Mouse (Mus musculus): ENCODE results near the gene Wap. TPM values are rescaled to one million over a fixed set of nuclear protein-coding genes. Genes with fewer than 3 reads are reported as not detected.
A peak's percentile ranks its signal among the peaks of the same experiment; 100 is the strongest.

Wap gene
- polyA plus RNA-seq (2015; fragmentation: Nextera tagmentation; extraction: Ambion mirVana) = not detected in 2 replicates

- Histone ChIP-seq H3K27me3 (no peaks in the 10 kb centered on the region), H3K36me3 (no peaks in the 10 kb centered on the region), H3K27ac (no peak within 1 kb of the TSS), H3K9me3 (no peaks in the 10 kb centered on the region), H3K4me2 (no peak within 1 kb of the TSS), H3K4me3 (no peak within 1 kb of the TSS), H3K4me1 (no peaks in the 10 kb centered on the region), H3K9ac (no peak within 1 kb of the TSS)
- ATAC-seq (ENCODE audit: insufficient number of reproducible peaks, low FRiP score, low TSS enrichment, low read depth) = no peak
- 84% methylated on average over 4 of the region's 4 CpGs for WGBS
Measured at GRCm38 (mm10) chr11:6638537-6638936, at the start of gene Wap. Gene Wap (minus strand): TSS chr11:6638637.

GRCm38 (mm10) chr11:6684741-6685140 is 46.3 kb upstream of the Wap start:
- Histone ChIP-seq H3K27ac (no peak overlapping the region), H3K4me1 (peaks cover 5% of the 10 kb centered on the region), H3K9ac (no peak overlapping the region), H3K4me3 (no peak overlapping the region), H3K4me2 (no peak overlapping the region), H3K27me3 (no peaks in the 10 kb centered on the region), H3K36me3 (no peaks in the 10 kb centered on the region), H3K9me3 (no peaks in the 10 kb centered on the region)
- ATAC-seq (ENCODE audit: insufficient number of reproducible peaks, low FRiP score, low TSS enrichment, low read depth) = no peak
- 52% methylated on average over 3 of the region's 3 CpGs for WGBS

GRCm38 (mm10) chr11:6680397-6680818 is 42.0 kb upstream of the Wap start:
- 0 out of 2 replicates have a peak overlapping the region, but pooled peaks have one; percentile 12 for H3K4me2 ChIP-seq
- no peaks in the 10 kb centered on the region for H3K27me3 ChIP-seq
- peak; percentile 66; the same call in 1 of the 2 replicates for ATAC-seq (ENCODE audit: insufficient number of reproducible peaks, low FRiP score, low TSS enrichment, low read depth)
- 0 out of 2 replicates have a peak overlapping the region, but pooled peaks have one; percentile 1 for H3K9ac ChIP-seq
- H3K36me3 ChIP-seq = no peaks in the 10 kb centered on the region
- H3K27ac ChIP-seq = 0 out of 2 replicates have a peak overlapping the region, but pooled peaks have one; percentile 48
- H3K9me3 ChIP-seq = no peaks in the 10 kb centered on the region
- no peak overlapping the region for H3K4me3 ChIP-seq
- peaks cover 5% of the 10 kb centered on the region for H3K4me1 ChIP-seq
- WGBS = 13% methylated on average over 10 of the region's 10 CpGs

GRCm38 (mm10) chr11:6679694-6680396 is 41.4 kb upstream of the Wap start:
- Histone ChIP-seq H3K4me1 (peaks cover 5% of the 10 kb centered on the region), H3K27me3 (no peaks in the 10 kb centered on the region), H3K9ac (no peak overlapping the region), H3K4me2 (0 out of 2 replicates have a peak overlapping the region, but pooled peaks have one; percentile 7), H3K27ac (0 out of 2 replicates have a peak overlapping the region, but pooled peaks have one; percentile 48), H3K4me3 (no peak overlapping the region), H3K36me3 (no peaks in the 10 kb centered on the region), H3K9me3 (no peaks in the 10 kb centered on the region)
- no peak for ATAC-seq (ENCODE audit: insufficient number of reproducible peaks, low FRiP score, low TSS enrichment, low read depth)
- WGBS = 67% methylated on average over 17 of the region's 17 CpGs

GRCm38 (mm10) chr11:6677530-6677929 is 39.1 kb upstream of the Wap start:
- no peak overlapping the region for H3K4me2 ChIP-seq
- 24% methylated on average over 7 of the region's 7 CpGs for WGBS
- H3K4me1 ChIP-seq = peaks cover 5% of the 10 kb centered on the region
- H3K36me3 ChIP-seq = no peaks in the 10 kb centered on the region
- H3K27me3 ChIP-seq = no peaks in the 10 kb centered on the region
- H3K27ac ChIP-seq = no peak overlapping the region
- H3K4me3 ChIP-seq = no peak overlapping the region
- no peak for ATAC-seq (ENCODE audit: insufficient number of reproducible peaks, low FRiP score, low TSS enrichment, low read depth)
- no peaks in the 10 kb centered on the region for H3K9me3 ChIP-seq
- H3K9ac ChIP-seq = no peak overlapping the region

GRCm38 (mm10) chr11:6676641-6677040 is 38.2 kb upstream of the Wap start:
- no peaks in the 10 kb centered on the region for H3K36me3 ChIP-seq
- H3K4me1 ChIP-seq = peaks cover 5% of the 10 kb centered on the region
- no peak overlapping the region for H3K27ac ChIP-seq
- 83% methylated on average over 9 of the region's 9 CpGs for WGBS
- ATAC-seq (ENCODE audit: insufficient number of reproducible peaks, low FRiP score, low TSS enrichment, low read depth) = no peak
- H3K9ac ChIP-seq = no peak overlapping the region
- H3K27me3 ChIP-seq = no peaks in the 10 kb centered on the region
- no peak overlapping the region for H3K4me3 ChIP-seq
- no peaks in the 10 kb centered on the region for H3K9me3 ChIP-seq
- no peak overlapping the region for H3K4me2 ChIP-seq

GRCm38 (mm10) chr11:6675402-6675801 is 37.0 kb upstream of the Wap start:
- peaks cover 3% of the 10 kb centered on the region for H3K4me1 ChIP-seq
- no peaks in the 10 kb centered on the region for H3K27me3 ChIP-seq
- H3K27ac ChIP-seq = no peak overlapping the region
- no peak for ATAC-seq (ENCODE audit: insufficient number of reproducible peaks, low FRiP score, low TSS enrichment, low read depth)
- no peak overlapping the region for H3K4me2 ChIP-seq
- no peaks in the 10 kb centered on the region for H3K36me3 ChIP-seq
- H3K9me3 ChIP-seq = no peaks in the 10 kb centered on the region
- no peak overlapping the region for H3K4me3 ChIP-seq
- H3K9ac ChIP-seq = no peak overlapping the region
- WGBS = 55% methylated on average over 7 of the region's 7 CpGs

- H3K36me3 ChIP-seq = no peaks in the 10 kb centered on the region
- no peaks in the 10 kb centered on the region for H3K27me3 ChIP-seq
- H3K4me1 ChIP-seq = no peaks in the 10 kb centered on the region
- ATAC-seq (ENCODE audit: insufficient number of reproducible peaks, low FRiP score, low TSS enrichment, low read depth) = no peak
- H3K9me3 ChIP-seq = no peaks in the 10 kb centered on the region
- 80% methylated on average over 9 of the region's 9 CpGs for WGBS
- no peak overlapping the region for H3K9ac ChIP-seq
- no peak overlapping the region for H3K4me2 ChIP-seq
- H3K27ac ChIP-seq = no peak overlapping the region
- H3K4me3 ChIP-seq = no peak overlapping the region
Measured at GRCm38 (mm10) chr11:6674701-6675100, 36.3 kb upstream of the Wap start.

GRCm38 (mm10) chr11:6670826-6671225 is 32.4 kb upstream of the Wap start:
- Histone ChIP-seq H3K4me1 (no peaks in the 10 kb centered on the region), H3K36me3 (no peaks in the 10 kb centered on the region), H3K9me3 (no peaks in the 10 kb centered on the region), H3K4me3 (no peak overlapping the region), H3K4me2 (no peak overlapping the region), H3K27ac (no peak overlapping the region), H3K9ac (no peak overlapping the region), H3K27me3 (no peaks in the 10 kb centered on the region)
- WGBS = 83% methylated on average over 4 of the region's 4 CpGs
- ATAC-seq (ENCODE audit: insufficient number of reproducible peaks, low FRiP score, low TSS enrichment, low read depth) = no peak

- Histone ChIP-seq H3K9ac (no peak overlapping the region), H3K9me3 (no peaks in the 10 kb centered on the region), H3K4me3 (no peak overlapping the region), H3K4me2 (no peak overlapping the region), H3K4me1 (no peaks in the 10 kb centered on the region), H3K27me3 (no peaks in the 10 kb centered on the region), H3K36me3 (no peaks in the 10 kb centered on the region), H3K27ac (no peak overlapping the region)
- 32% methylated on average over 2 of the region's 2 CpGs for WGBS
- no peak for ATAC-seq (ENCODE audit: insufficient number of reproducible peaks, low FRiP score, low TSS enrichment, low read depth)
Measured at GRCm38 (mm10) chr11:6670044-6670443, 31.6 kb upstream of the Wap start.

- ATAC-seq (ENCODE audit: insufficient number of reproducible peaks, low FRiP score, low TSS enrichment, low read depth) = no peak
- Histone ChIP-seq H3K9ac (no peak overlapping the region), H3K4me2 (no peak overlapping the region), H3K4me3 (no peak overlapping the region), H3K27me3 (no peaks in the 10 kb centered on the region), H3K36me3 (no peaks in the 10 kb centered on the region), H3K4me1 (no peaks in the 10 kb centered on the region), H3K27ac (no peak overlapping the region), H3K9me3 (no peaks in the 10 kb centered on the region)
- WGBS = 51% methylated on average over 9 of the region's 9 CpGs
Measured at GRCm38 (mm10) chr11:6669041-6669440, 30.6 kb upstream of the Wap start.

GRCm38 (mm10) chr11:6666634-6667033 is 28.2 kb upstream of the Wap start:
- Histone ChIP-seq H3K27ac (no peak overlapping the region), H3K9me3 (no peaks in the 10 kb centered on the region)
- ATAC-seq (ENCODE audit: insufficient number of reproducible peaks, low FRiP score, low TSS enrichment, low read depth) = no peak

More at GRCm38 (mm10) chr11:6666634-6667033, 28.2 kb upstream of the Wap start:
- Histone ChIP-seq H3K9ac (no peak overlapping the region), H3K36me3 (no peaks in the 10 kb centered on the region), H3K4me3 (no peak overlapping the region), H3K27me3 (no peaks in the 10 kb centered on the region), H3K4me2 (no peak overlapping the region), H3K4me1 (no peaks in the 10 kb centered on the region)
- 75% methylated on average over 2 of the region's 2 CpGs for WGBS

Data from limb, embryonic 15.5 days (tissue).